Mouse (Mus musculus) small intestine, adult 2 months (tissue): ENCODE measurements around the gene Rnf214. TPM values are rescaled to one million over a fixed set of nuclear protein-coding genes. Genes with fewer than 3 reads are reported as not detected.

Experiments used
- H3K27ac ChIP-seq: fragments of 200-500 bp; 2 replicates; pipeline ENCODE4 v1.5.1; 2012; ENCODE audit warnings: low read depth, low read length, control low read depth, inconsistent platforms; ENCODE audit not compliant: insufficient read depth
- H3K27me3 ChIP-seq: fragments of 200-500 bp; 2 replicates; pipeline ENCODE4 v1.6.1; 2012; ENCODE audit warnings: mild to moderate bottlenecking, moderate library complexity, low read length, inconsistent platforms; ENCODE audit not compliant: control insufficient read depth, insufficient read depth
- H3K36me3 ChIP-seq: fragments of 200-500 bp; 2 replicates; pipeline ENCODE4 v1.6.1; 2012; ENCODE audit warnings: mild to moderate bottlenecking, low read length, control low read depth, inconsistent platforms; ENCODE audit not compliant: control insufficient read depth, insufficient read depth
- H3K4me1 ChIP-seq: fragments of 200-500 bp; 2 replicates; pipeline ENCODE4 v1.6.1; 2012; ENCODE audit warnings: low read length, inconsistent platforms, mixed read lengths; ENCODE audit not compliant: control insufficient read depth, insufficient read depth, insufficient read length
- H3K4me3 ChIP-seq: fragments of 200-500 bp; 2 replicates; pipeline ENCODE4 v1.5.1; 2012; ENCODE audit warnings: low read depth, mild to moderate bottlenecking, control low read depth, inconsistent platforms, low read length, moderate library complexity
- CTCF ChIP-seq: fragments of 200-500 bp; IDR thresholded peaks from 2 replicates; pipeline ENCODE4 v1.5.1; 2012; ENCODE audit warnings: low read depth, mild to moderate bottlenecking, control low read depth, inconsistent platforms, low read length, moderate library complexity, mixed read lengths; ENCODE audit not compliant: insufficient replicate concordance, insufficient read length; ENCODE audit errors: extremely low read depth
- POLR2A ChIP-seq: fragments of 200-500 bp; IDR thresholded peaks from 2 replicates; pipeline ENCODE4 v1.6.1; 2012; ENCODE audit warnings: low read depth, mild to moderate bottlenecking, control low read depth, inconsistent platforms, low read length, moderate library complexity
- WGBS: fragments of 180-500 bp; shearing (Covaris S2); methylation state at CpG from one replicate; pipeline ENCODE4 v1.1.7; 2018; 5-methylcytosine and 5-hydroxymethylcytosine counted together
- polyA plus RNA-seq: library from polyadenylated mRNA; depleted of rRNA; stranded (reverse); fragments of >200 nt; gene quantifications from 2 replicates; pipeline ENCODE4 v1.2.3, GENCODE M21; 2012

The Rnf214 gene
- polyA plus RNA-seq, 1 experiment, result 11.4 TPM

DNA sequence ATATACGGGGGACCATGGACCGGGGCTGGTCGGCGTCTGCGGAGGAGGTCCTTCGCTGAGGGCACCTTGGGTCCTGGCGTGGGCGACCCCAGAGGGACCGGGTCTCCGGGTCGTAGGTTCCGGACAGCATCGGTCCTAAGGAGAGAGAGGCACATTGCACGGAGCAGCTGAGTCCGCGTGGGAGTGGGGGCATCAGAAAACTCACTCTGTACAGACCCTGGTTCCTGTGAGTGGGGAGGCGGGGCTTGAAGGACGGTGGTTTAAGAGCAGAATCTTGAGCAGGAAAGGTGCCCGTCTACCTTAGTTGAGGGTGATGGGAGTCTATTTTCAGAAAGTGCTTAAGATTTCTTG, 342 bp upstream of the Rnf214 start:
- peak overlapping the region; percentile 67 for H3K27ac ChIP-seq
- peak overlapping the region; percentile 83 for H3K4me3 ChIP-seq
- H3K36me3 ChIP-seq, result peaks cover 28% of the 10 kb centered on the region
- H3K4me1 ChIP-seq, result peaks cover 4% of the 10 kb centered on the region; the same call in 1 of the 2 replicates
- TF ChIP-seq POLR2A (no peak), CTCF (no peak)
- WGBS, result under 1% methylated on average over 18 of the region's 19 CpGs
- no peaks in the 10 kb centered on the region for H3K27me3 ChIP-seq

DNA sequence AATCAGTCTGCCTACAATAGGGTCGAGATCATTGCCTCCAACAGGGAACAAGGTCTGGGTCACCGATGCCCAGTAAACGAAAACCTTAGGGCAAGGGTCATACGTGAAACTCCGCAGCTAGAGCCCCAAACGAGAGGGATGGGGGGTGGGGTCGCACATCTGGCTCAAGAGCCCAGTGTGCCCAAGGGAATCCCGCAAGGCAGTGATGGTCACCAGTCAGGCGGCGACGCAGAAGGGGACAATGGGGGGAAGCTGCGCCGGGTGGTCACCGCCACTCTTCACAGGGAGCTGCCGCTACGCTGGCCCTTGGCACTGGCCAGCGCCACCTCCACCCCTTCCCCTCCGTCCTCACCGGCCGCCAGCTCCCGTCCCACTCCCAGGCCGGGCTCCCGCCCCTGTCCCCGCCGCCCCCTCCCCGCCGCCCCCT, 887 bp downstream of the Rnf214 start:
- Histone ChIP-seq H3K36me3 (peaks cover 22% of the 10 kb centered on the region), H3K27me3 (no peaks in the 10 kb centered on the region), H3K4me1 (peaks cover 4% of the 10 kb centered on the region; the same call in 1 of the 2 replicates), H3K4me3 (peak overlapping the region; percentile 83), H3K27ac (0 out of 2 replicates have a peak overlapping the region, but pooled peaks have one; percentile 20)
- WGBS, result 0% methylated on average over 19 of the region's 27 CpGs
- TF ChIP-seq CTCF, result no peak
- TF ChIP-seq POLR2A, result no peak

DNA sequence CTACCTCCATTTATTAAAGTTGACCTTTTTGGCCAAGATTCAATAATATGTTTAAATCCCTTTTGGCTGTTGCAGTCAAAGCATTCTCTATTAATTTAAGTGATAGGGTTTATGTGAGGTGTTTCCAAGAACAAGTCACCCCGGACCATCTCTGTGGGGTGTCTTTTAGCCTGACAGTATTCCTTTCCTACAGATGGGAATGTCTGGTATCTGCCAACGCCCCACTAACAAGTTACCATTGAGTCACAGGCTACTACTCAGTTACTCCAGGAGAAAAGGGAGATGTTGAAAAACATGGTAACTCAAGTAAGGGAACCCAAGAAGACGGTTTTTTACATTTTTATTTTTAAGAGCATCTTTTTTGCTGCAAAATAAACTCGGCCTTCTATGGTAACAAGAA, 1.5 kb downstream of the Rnf214 start:
- no peak overlapping the region for H3K27ac ChIP-seq
- peaks cover 17% of the 10 kb centered on the region for H3K36me3 ChIP-seq
- H3K4me1 ChIP-seq, result peaks cover 4% of the 10 kb centered on the region; the same call in 1 of the 2 replicates
- H3K4me3 ChIP-seq, result no peak overlapping the region
- TF ChIP-seq CTCF (no peak), POLR2A (no peak)
- no peaks in the 10 kb centered on the region for H3K27me3 ChIP-seq
- 51% methylated on average over 4 of the region's 4 CpGs for WGBS

DNA sequence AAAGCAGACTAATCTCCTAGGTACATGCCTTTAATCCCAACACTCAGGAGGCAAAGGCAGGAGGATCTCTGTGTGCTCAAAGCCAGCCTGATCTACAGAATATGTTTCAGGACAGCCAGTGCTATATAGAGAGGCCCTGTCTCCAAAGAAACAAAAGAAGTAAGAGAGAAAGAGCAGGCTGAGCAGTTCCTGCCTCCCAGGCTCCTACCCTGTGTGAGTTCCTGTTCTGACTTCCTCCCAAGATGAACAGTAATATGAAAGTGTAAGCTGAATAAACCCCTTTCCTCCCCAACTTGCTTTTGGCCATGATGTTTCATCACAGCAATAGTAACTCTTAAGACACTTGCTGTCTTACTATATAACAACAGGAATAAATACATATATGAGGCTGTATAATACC, 13.0 kb downstream of the Rnf214 start:
- Histone ChIP-seq H3K27ac (no peak overlapping the region), H3K4me3 (no peak overlapping the region), H3K27me3 (no peaks in the 10 kb centered on the region), H3K36me3 (peaks cover 55% of the 10 kb centered on the region), H3K4me1 (no peaks in the 10 kb centered on the region)
- TF ChIP-seq POLR2A (no peak), CTCF (no peak)

DNA sequence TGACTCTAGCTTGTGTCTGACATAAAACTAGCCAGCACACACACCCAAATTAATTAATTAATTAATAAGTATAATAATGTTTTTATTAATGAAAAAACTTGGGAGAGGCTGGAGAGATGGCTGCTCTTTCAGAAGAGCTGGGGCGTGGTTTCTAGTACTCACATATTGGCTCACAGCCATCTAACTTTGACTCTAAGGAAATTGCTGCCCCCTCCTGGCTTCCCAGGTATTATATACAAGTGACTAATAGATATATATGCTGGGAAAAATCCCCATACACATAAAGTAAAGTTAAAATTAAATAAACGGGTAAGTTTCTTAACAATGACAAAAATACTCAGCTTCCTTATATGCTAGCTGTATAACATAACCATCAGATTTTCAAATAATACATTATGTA, 28.8 kb downstream of the Rnf214 start:
- Histone ChIP-seq H3K27me3 (no peaks in the 10 kb centered on the region), H3K4me3 (no peak overlapping the region), H3K4me1 (no peaks in the 10 kb centered on the region), H3K36me3 (peaks cover 29% of the 10 kb centered on the region), H3K27ac (no peak overlapping the region)
- WGBS, result 39% methylated on average over 2 of the region's 2 CpGs
- TF ChIP-seq POLR2A, result no peak
- TF ChIP-seq CTCF, result no peak

DNA sequence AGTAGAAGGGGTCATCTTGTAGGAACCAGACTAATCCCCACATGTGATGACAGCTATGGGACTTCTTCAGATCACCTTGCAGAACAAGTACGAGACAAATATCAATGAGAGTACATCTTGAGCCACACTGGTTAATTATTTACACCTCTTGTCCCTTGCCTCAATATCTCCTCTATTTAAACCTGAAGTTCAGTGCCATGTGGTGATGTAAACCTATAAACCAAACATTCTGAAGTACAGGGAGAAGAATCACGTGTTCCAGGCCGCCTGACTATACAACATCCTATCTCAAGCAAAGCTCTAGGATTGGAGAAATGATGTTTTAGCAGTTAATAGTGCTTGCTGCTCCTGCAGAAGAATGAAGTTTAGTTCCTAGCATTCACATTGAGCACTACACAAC, 36.4 kb downstream of the Rnf214 start:
- peaks cover 54% of the 10 kb centered on the region for H3K36me3 ChIP-seq
- WGBS, result 51% methylated on average over 3 of the region's 3 CpGs

DNA sequence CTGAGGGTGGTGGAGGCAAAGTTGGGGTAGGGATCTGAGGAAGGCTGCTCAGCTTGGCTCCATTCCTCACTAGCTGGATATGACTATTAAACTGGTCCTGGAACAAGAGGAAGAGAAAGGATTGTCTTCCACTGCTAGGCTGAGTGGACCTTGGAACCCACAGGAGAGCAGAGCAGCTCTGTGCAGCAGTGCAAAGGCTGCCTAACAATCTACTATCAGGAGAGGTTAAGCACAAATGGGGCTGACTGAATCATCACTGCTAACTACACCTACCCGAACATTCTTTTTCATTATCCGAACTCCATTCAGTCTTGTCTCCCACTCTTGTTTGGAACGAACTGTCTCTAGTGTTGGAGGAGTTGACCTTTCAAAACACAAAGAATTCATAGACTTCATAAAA, 37.5 kb downstream of the Rnf214 start:
- peaks cover 59% of the 10 kb centered on the region for H3K36me3 ChIP-seq
- 82% methylated on average over 3 of the region's 3 CpGs for WGBS

More for the DNA sequence above, 36.4 kb downstream of the Rnf214 start:
- Histone ChIP-seq H3K27me3 (no peaks in the 10 kb centered on the region), H3K4me1 (no peaks in the 10 kb centered on the region; the same call in 1 of the 2 replicates), H3K27ac (no peak overlapping the region), H3K4me3 (no peak overlapping the region)
- TF ChIP-seq CTCF (no peak), POLR2A (no peak)

More for the DNA sequence above, 37.5 kb downstream of the Rnf214 start:
- no peaks in the 10 kb centered on the region; the same call in 1 of the 2 replicates for H3K4me1 ChIP-seq
- TF ChIP-seq CTCF, result no peak
- H3K27ac ChIP-seq, result peak overlapping the region; percentile 22; the same call in 1 of the 2 replicates
- H3K4me3 ChIP-seq, result no peak overlapping the region
- H3K27me3 ChIP-seq, result no peaks in the 10 kb centered on the region
